Mouse (Mus musculus) forebrain, embryonic 11.5 days (tissue): ENCODE results near the gene Efl1. TPM values are rescaled to one million over a fixed set of nuclear protein-coding genes. Genes with fewer than 3 reads are reported as not detected.

Experiments used
- ATAC-seq: fragments of 200-750 bp; cut with Nextera tagmentation; replicated peaks from 2 replicates; pipeline ENCODE4 v1.8.0; 2017; ENCODE audit warnings: moderate TSS enrichment; ENCODE audit not compliant: low FRiP score
- DNase-seq: peaks from one replicate; pipeline ENCODE4 v3.0.0-alpha.2; 2017; ENCODE audit warnings: low spot score
- H3K27ac ChIP-seq: fragments of 300-500 bp; sonication (generic); 2 replicates; pipeline ENCODE4 v1.5.1; 2014; ENCODE audit warnings: low read depth, low read length
- H3K27me3 ChIP-seq: fragments of 300-500 bp; sonication (generic); 2 replicates; pipeline ENCODE4 v1.6.1; 2014; ENCODE audit warnings: mild to moderate bottlenecking, low read length, mixed read lengths; ENCODE audit not compliant: control insufficient read depth, insufficient read depth
- H3K36me3 ChIP-seq: fragments of 300-500 bp; sonication (generic); 2 replicates; pipeline ENCODE4 v1.6.1; 2014; ENCODE audit warnings: mild to moderate bottlenecking, low read length, moderate library complexity, mixed read lengths; ENCODE audit not compliant: control insufficient read depth, insufficient read depth
- H3K4me1 ChIP-seq: fragments of 300-500 bp; sonication (generic); replicated peaks from 2 replicates; pipeline ENCODE4 v1.6.1; 2014; ENCODE audit warnings: low read length, mixed read lengths; ENCODE audit not compliant: control insufficient read depth, insufficient read depth
- H3K4me2 ChIP-seq: fragments of 300-500 bp; sonication (generic); 2 replicates; pipeline ENCODE4 v1.6.1; 2014; ENCODE audit warnings: low read depth, mild to moderate bottlenecking, low read length, moderate library complexity, mixed read lengths; ENCODE audit not compliant: severe bottlenecking
- H3K4me3 ChIP-seq: fragments of 300-500 bp; sonication (generic); 2 replicates; pipeline ENCODE4 v1.5.1; 2014; ENCODE audit warnings: low read depth, low read length
- H3K9ac ChIP-seq: fragments of 300-500 bp; sonication (generic); 2 replicates; pipeline ENCODE4 v1.6.1; 2014; ENCODE audit warnings: low read length
- H3K9me3 ChIP-seq: fragments of 300-500 bp; sonication (generic); 2 replicates; pipeline ENCODE4 v1.6.1; 2016; ENCODE audit warnings: low read length, mixed read lengths; ENCODE audit not compliant: control insufficient read depth
- WGBS: fragments of 180-500 bp; shearing (Covaris S2); extraction: QIAGEN DNeasy Blood & Tissue Kit; methylation state at CpG from one replicate; pipeline ENCODE4 v1.1.7; 2014; 5-methylcytosine and 5-hydroxymethylcytosine counted together
- polyA plus RNA-seq: library from polyadenylated mRNA; unstranded; fragments of >200 nt; fragmentation: Nextera tagmentation; extraction: Ambion mirVana; gene quantifications from 2 replicates; pipeline ENCODE4 v1.2.1, GENCODE M21; 2014

Gene Efl1
- polyA plus RNA-seq, 1 experiment from 2014 or later, result 18.6 TPM

DNA sequence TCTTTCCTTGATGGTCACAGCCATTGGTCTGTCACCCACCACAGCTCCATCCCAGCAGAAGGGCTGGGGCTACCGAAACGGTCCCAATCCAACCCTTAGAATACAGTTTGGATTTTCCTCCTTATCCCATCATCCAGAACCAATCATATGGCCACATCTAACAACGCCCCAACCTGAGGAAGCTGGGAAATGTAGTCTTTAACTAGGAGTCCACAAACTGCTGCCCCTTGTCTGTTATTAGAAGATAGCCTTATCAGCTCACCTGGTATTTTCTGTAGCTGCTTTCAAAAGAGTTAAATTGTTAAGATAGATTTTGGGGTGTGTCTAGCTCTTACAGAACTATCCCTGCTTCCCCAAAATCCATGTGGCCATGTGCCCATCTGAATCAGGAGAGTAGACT lies 126.7 kb downstream of the Efl1 start:
- Histone ChIP-seq H3K27me3 (no peaks in the 10 kb centered on the region), H3K36me3 (peaks cover 2% of the 10 kb centered on the region; the same call in 1 of the 2 replicates), H3K4me1 (no peaks in the 10 kb centered on the region), H3K9me3 (peaks cover 4% of the 10 kb centered on the region; the same call in 1 of the 2 replicates), H3K9ac (no peak overlapping the region), H3K4me3 (no peak overlapping the region), H3K27ac (no peak overlapping the region), H3K4me2 (no peak overlapping the region)
- ATAC-seq, result no peak
- 91% methylated on average over 3 of the region's 3 CpGs for WGBS
- DNase-seq, result no peak

DNA sequence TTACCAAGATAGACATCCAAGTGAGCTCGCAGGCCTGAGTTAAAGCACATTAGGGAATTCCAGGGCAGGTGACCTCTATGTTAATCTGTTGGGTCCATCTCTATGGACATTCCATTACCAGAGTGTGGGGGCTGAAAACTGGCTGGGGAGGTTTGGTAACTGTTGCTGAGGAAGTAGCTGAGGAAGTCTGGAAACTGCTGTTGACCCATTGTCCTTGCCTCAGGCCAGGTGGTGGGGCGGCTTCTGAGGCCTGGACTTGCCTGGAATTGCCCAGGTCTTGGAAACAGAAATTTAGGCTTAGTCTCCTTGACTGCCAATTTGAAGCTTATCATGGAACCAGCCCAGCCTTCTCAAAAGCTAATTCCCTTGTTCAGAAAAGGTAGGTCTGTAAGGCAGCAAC lies 134.7 kb downstream of the Efl1 start:
- Histone ChIP-seq H3K9ac (no peak overlapping the region), H3K27ac (no peak overlapping the region), H3K27me3 (no peaks in the 10 kb centered on the region), H3K4me3 (no peak overlapping the region), H3K9me3 (no peaks in the 10 kb centered on the region), H3K4me1 (no peaks in the 10 kb centered on the region), H3K36me3 (no peaks in the 10 kb centered on the region), H3K4me2 (no peak overlapping the region)
- ATAC-seq (no peak), DNase-seq (no peak)
- 88% methylated on average over 2 of the region's 2 CpGs for WGBS

DNA sequence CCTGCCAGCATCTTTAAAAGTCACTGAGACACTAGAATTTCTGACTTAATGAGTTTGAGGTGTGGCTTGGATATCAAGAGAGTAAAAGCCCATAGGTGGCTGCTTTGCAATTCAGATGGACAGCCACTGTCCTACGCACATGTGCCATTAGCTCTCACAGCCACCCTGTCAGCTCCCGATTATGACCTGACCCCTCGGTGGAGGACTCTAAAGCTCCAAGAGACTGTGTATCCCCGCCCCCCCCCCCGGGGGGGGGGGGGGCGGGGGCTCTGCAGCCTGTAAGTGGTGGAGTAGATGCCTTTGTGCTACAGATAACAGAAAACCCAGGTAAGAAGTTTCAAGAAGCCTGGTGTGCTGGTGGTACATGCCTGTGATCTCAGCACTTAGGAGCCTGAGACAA lies 135.3 kb downstream of the Efl1 start:
- Histone ChIP-seq H3K4me1 (no peaks in the 10 kb centered on the region), H3K4me3 (no peak overlapping the region), H3K4me2 (no peak overlapping the region), H3K9me3 (no peaks in the 10 kb centered on the region), H3K36me3 (no peaks in the 10 kb centered on the region), H3K27me3 (no peaks in the 10 kb centered on the region), H3K27ac (no peak overlapping the region), H3K9ac (no peak overlapping the region)
- DNase-seq, result no peak
- ATAC-seq, result no peak
- WGBS, result 35% methylated on average over 5 of the region's 6 CpGs

DNA sequence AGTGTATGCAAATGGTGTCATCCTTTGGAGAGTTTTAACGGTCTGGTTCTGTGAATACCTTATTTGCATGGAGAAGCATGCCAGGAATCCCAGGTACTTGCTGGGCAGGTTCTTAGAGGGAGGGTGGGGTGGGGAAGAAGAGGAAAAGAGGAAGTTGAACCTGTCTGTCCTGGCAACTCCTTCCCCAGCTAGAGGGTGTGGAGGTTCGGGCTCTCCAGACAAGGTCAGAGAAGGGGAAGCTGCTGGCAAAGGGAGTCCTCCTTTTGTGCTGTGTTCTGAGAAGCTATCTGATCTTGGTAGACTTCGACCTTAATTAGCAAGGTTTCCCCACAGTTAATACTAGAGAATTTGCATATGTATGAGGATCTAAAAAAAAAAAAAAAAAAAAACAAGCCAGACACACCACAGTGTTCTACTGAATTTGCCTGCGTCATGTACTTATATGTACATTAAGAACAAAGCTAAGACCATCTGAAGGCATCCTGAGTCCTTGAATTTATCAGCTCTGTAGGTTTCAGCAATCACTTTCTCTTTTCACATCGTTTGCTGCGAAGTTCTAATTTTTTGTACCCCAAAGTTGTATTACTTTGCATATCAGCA lies 137.0 kb downstream of the Efl1 start:
- 63% methylated on average over 6 of the region's 6 CpGs for WGBS
- Histone ChIP-seq H3K4me1 (no peaks in the 10 kb centered on the region), H3K4me2 (no peak overlapping the region), H3K9me3 (no peaks in the 10 kb centered on the region), H3K27me3 (no peaks in the 10 kb centered on the region), H3K27ac (no peak overlapping the region), H3K36me3 (no peaks in the 10 kb centered on the region), H3K4me3 (no peak overlapping the region), H3K9ac (no peak overlapping the region)
- ATAC-seq (no peak), DNase-seq (peak; percentile 38)

DNA sequence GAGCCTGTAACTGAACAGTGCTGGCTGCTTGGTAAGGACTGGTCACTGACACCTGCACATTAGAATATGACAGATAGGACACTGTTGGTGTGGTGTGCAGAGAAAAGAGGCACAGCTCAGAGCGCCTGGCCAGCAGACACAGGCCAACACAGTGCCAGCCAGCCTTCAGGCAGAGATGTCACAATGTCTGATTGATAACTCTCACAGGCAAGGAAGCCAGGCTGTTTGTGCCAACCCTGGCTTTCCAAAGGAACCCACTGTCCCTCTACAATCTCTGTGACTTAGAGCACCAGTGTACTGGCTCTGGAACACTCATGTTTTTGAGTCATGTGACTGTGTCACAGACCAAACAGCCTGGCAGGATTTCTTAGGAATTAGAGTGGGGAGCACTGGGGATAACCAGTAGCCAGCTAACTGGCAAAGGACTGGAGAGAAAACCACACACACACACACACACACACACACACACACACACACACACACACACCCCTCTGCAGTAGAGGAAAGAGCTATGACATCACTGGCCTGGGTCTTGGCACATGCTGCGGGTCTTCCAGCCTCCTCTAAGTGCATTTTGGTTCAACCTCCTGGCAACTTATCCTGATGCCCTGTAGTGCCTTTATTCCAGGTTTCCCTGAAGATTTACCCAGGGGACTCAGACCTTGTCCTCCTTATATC lies 137.7 kb downstream of the Efl1 start:
- Histone ChIP-seq H3K4me3 (no peak overlapping the region), H3K36me3 (no peaks in the 10 kb centered on the region), H3K4me2 (no peak overlapping the region), H3K9ac (no peak overlapping the region), H3K4me1 (no peaks in the 10 kb centered on the region), H3K9me3 (no peaks in the 10 kb centered on the region), H3K27ac (no peak overlapping the region), H3K27me3 (no peaks in the 10 kb centered on the region)
- ATAC-seq (no peak), DNase-seq (peak; percentile 50)
- WGBS, result 78% methylated on average over 2 of the region's 2 CpGs

DNA sequence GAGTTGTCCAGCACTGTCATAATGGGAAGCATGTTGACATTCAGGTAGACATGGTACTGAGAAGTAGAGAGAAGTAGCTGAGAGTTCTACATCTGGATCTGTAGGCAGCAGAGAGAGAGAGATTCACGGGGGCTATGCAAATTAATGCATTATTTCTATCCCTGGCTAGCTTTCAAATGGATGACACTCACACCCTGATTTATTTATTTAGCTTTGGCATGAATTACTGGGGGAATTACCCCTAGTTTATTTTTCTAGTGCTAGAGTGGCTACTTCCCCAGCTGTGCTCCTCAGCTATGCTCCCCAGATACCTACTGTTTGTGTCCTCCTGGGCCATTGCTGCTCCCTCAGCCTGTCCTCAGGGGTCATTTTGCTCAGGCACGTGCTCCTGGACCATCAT lies 144.2 kb downstream of the Efl1 start:
- WGBS, result 63% methylated on average over 2 of the region's 2 CpGs
- no peak overlapping the region for H3K4me2 ChIP-seq
- no peaks in the 10 kb centered on the region for H3K36me3 ChIP-seq
- ATAC-seq (no peak), DNase-seq (peak; percentile 23)
- no peaks in the 10 kb centered on the region for H3K9me3 ChIP-seq
- H3K27ac ChIP-seq, result no peak overlapping the region
- H3K4me3 ChIP-seq, result no peak overlapping the region
- no peaks in the 10 kb centered on the region for H3K4me1 ChIP-seq
- no peak overlapping the region for H3K9ac ChIP-seq
- H3K27me3 ChIP-seq, result no peaks in the 10 kb centered on the region

DNA sequence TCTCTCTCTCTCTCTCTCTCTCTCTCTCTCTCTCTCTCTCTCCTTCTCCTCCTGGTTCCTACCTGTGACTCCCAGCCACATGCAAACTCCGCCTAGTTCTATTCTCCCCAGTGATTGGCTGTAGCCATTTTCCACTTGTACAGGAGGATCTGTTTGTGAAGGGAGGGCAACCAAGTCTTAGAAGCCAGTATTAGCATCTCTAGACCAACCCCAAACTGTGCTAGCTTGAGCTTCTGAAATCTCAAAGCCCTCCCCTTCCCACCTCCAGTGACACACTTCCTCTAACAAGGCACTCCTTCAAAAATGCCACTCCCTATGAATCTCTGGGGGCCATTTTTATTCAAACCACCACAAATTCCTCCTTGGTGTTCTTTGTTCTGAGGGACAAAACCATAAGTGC lies 144.7 kb downstream of the Efl1 start:
- Histone ChIP-seq H3K36me3 (no peaks in the 10 kb centered on the region), H3K9ac (no peak overlapping the region), H3K4me1 (no peaks in the 10 kb centered on the region), H3K4me2 (no peak overlapping the region), H3K9me3 (no peaks in the 10 kb centered on the region), H3K4me3 (no peak overlapping the region), H3K27ac (no peak overlapping the region), H3K27me3 (no peaks in the 10 kb centered on the region)
- ATAC-seq (no peak), DNase-seq (peak; percentile 6)
- 85% methylated on average over 1 of the region's 1 CpGs for WGBS

DNA sequence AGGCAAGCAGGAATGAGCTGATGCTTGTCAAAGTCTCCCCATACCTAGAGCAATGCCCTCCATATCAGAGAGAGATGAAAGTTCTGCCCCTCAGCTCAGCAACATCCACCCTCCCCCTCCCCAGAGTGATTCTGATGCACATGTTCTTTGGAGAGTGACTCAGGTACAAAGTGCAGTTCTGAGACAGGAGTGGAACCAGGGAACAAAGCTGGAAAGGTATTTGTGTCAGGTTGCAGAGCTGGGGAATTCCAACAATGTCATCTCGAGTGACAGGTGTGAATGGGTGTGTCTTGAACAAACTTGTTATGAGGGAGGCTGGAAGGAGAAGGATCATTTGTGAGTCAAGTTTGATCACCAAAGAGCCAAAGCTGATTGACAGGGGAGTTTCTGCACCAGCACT lies 146.1 kb downstream of the Efl1 start:
- Histone ChIP-seq H3K27ac (no peak overlapping the region), H3K36me3 (no peaks in the 10 kb centered on the region), H3K9me3 (no peaks in the 10 kb centered on the region), H3K27me3 (no peaks in the 10 kb centered on the region), H3K4me2 (no peak overlapping the region), H3K4me1 (no peaks in the 10 kb centered on the region), H3K9ac (no peak overlapping the region), H3K4me3 (no peak overlapping the region)
- 69% methylated on average over 1 of the region's 1 CpGs for WGBS
- DNase-seq (no peak), ATAC-seq (no peak)

DNA sequence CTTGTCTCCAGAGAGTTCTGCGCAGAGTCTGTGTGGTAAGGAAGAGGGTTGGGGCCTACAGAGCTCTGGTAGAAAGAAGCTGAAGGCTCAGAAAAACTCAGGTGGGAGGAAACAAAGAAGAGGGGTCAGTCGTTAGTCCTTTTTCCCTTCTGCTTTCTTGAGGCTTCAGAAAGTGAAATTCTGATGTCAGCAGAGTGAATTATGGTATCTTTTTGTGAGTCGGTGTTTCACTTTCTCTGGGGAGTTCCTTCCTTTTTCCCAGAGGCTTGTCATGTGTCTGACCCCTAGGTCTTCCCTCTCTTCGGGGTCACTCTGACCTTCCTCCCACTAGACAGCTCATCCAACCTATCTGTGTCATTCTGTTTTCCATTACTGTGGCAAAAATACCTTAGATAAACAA lies 153.8 kb downstream of the Efl1 start:
- H3K36me3 ChIP-seq, result no peaks in the 10 kb centered on the region
- no peak overlapping the region for H3K27ac ChIP-seq
- no peak overlapping the region for H3K9ac ChIP-seq
- H3K9me3 ChIP-seq, result no peaks in the 10 kb centered on the region
- no peak overlapping the region for H3K4me2 ChIP-seq
- ATAC-seq, result no peak
- no peak overlapping the region for H3K4me3 ChIP-seq
- no peaks in the 10 kb centered on the region for H3K27me3 ChIP-seq
- 77% methylated on average over 4 of the region's 4 CpGs for WGBS
- DNase-seq, result no peak
- no peaks in the 10 kb centered on the region for H3K4me1 ChIP-seq
